Mouse (Mus musculus) ES-E14 (cell line): ENCODE measurements around the gene Tbcb. TPM values are rescaled to one million over a fixed set of nuclear protein-coding genes. Genes with fewer than 3 reads are reported as not detected.
A peak's percentile ranks its signal among the peaks of the same experiment; 100 is the strongest.

Experiments
- DNase-seq: peaks from one replicate; pipeline ENCODE4 v3.0.0-alpha.2; 2013; ENCODE audit warnings: low read depth, low spot score
- H3K27ac ChIP-seq: 2 replicates; pipeline ENCODE4 v1.5.1; 2012; ENCODE audit warnings: low read depth, mild to moderate bottlenecking, low read length, moderate library complexity, mixed read lengths; ENCODE audit not compliant: poor library complexity, insufficient read depth, severe bottlenecking
- H3K36me3 ChIP-seq: 2 replicates; pipeline ENCODE4 v1.6.1; 2012; ENCODE audit warnings: mild to moderate bottlenecking, low read length, moderate library complexity, mixed read lengths; ENCODE audit not compliant: control insufficient read depth, poor library complexity, insufficient read depth, severe bottlenecking
- H3K4me1 ChIP-seq, 2 experiments: fragments of 150-350 bp in 1 of 2; sonication (generic) in 1 of 2; 2 replicates each; pipeline ENCODE4 v1.6.1; 2012; ENCODE audit warnings: low read length in 2 of 2, mild to moderate bottlenecking in 1 of 2, mixed read lengths in 1 of 2; ENCODE audit not compliant: control insufficient read depth in 2 of 2, insufficient read depth in 2 of 2, poor library complexity in 1 of 2
- H3K4me3 ChIP-seq, 2 experiments: fragments of 150-350 bp in 1 of 2; sonication (generic) in 1 of 2; 2 replicates each; pipeline ENCODE4 v1.5.1; 2012; ENCODE audit warnings: low read length in 2 of 2, low read depth in 1 of 2, mild to moderate bottlenecking in 1 of 2, mixed read lengths in 1 of 2; ENCODE audit not compliant: insufficient read depth in 1 of 2, poor library complexity in 1 of 2, severe bottlenecking in 1 of 2
- H3K9ac ChIP-seq: 2 replicates; pipeline ENCODE4 v1.6.1; 2012; ENCODE audit warnings: low read depth, mild to moderate bottlenecking, low read length, mixed read lengths; ENCODE audit not compliant: poor library complexity, insufficient read depth, severe bottlenecking
- H3K9me3 ChIP-seq: fragments of 150-350 bp; sonication (generic); 2 replicates; pipeline ENCODE4 v1.6.1; 2012; ENCODE audit warnings: low read depth, mild to moderate bottlenecking, low read length; ENCODE audit not compliant: control insufficient read depth, insufficient read depth
- CHD2 ChIP-seq: IDR thresholded peaks from 2 replicates; pipeline ENCODE4 v1.6.1; 2014; ENCODE audit warnings: mild to moderate bottlenecking, low read depth, low read length, inconsistent platforms
- HCFC1 ChIP-seq: IDR thresholded peaks from 2 replicates; pipeline ENCODE4 v1.6.1; 2012; ENCODE audit warnings: low read length, inconsistent platforms, borderline replicate concordance; ENCODE audit not compliant: insufficient read depth
- MAFK ChIP-seq: IDR thresholded peaks from 2 replicates; pipeline ENCODE4 v1.6.1; 2014; ENCODE audit warnings: mild to moderate bottlenecking, low read depth, low read length, inconsistent platforms; ENCODE audit not compliant: insufficient read depth
- ZC3H11A ChIP-seq: IDR thresholded peaks from 2 replicates; pipeline ENCODE4 v1.6.1; 2012; ENCODE audit warnings: low read depth, mild to moderate bottlenecking, inconsistent platforms, low read length, borderline replicate concordance
- ZNF384 ChIP-seq: IDR thresholded peaks from 2 replicates; pipeline ENCODE4 v1.6.1; 2012; ENCODE audit warnings: low read depth, low read length, inconsistent platforms
- in situ Hi-C, 2 experiments: fragments of 600-800 bp; cut with MboI; formaldehyde crosslinking; loops; one replicate each; pipeline ENCODE4 v1.15.1; 2025; ENCODE audit warnings: low sequenced_read_pairs in 2 of 2, inconsistent platforms in 1 of 2; ENCODE audit not compliant: unreplicated experiment in 2 of 2
- total RNA-seq: library from RNA; depleted of rRNA; stranded (reverse); fragments of 300-350 nt; gene quantifications from 2 replicates; pipeline ENCODE4 v1.2.3, GENCODE M21; 2012

Tbcb gene
- total RNA-seq, 1 experiment, result 158 TPM

DNA sequence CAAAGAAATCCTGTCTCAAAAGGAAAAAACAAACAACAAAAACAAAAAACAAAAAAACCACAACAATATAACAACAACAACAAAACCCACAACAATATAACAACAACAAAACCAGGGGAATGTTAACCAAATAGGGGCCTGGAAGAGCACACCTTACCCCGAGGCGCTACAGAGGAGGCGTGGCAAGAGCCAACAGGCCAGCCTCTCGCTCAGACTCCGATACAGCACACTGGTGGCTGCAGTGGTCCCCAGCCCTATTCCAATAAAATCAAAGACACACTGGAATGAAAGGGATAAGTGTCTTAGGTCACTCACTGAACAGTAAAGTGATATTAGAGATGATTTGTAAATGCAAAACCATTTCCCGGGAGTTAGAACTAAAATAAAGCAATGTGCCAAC, 47.5 kb upstream of the Tbcb start:
- TF ChIP-seq ZC3H11A (no peak), CHD2 (no peak), MAFK (no peak)
- Histone ChIP-seq H3K9me3 (no peaks in the 10 kb centered on the region), H3K4me3 (peak overlapping the region; percentile 82 to 86), H3K4me1 (peaks cover 2 to 6% of the 10 kb centered on the region in 2 experiments; a peak in 2 of 4 replicates), H3K27ac (no peak overlapping the region; the same call in 1 of the 2 replicates), H3K36me3 (peaks cover 4% of the 10 kb centered on the region), H3K9ac (no peak overlapping the region)
- in situ Hi-C loops, result no loop called here
- DNase-seq, result peak; percentile 86

GRCm38 (mm10) chr7:30278911-30279310, 46.8 kb upstream of the Tbcb start:
- peak overlapping the region; percentile 82 to 86; a peak in 3 of 4 replicates for H3K4me3 ChIP-seq

GRCm38 (mm10) chr7:30274383-30274782, 42.3 kb upstream of the Tbcb start:
- Histone ChIP-seq H3K27ac (no peak overlapping the region), H3K9ac (no peak overlapping the region), H3K4me3 (no peak overlapping the region), H3K4me1 (peaks cover 0 to 4% of the 10 kb centered on the region in 2 experiments; a peak in 1 of 4 replicates), H3K9me3 (no peaks in the 10 kb centered on the region), H3K36me3 (peaks cover 37% of the 10 kb centered on the region)
- TF ChIP-seq HCFC1, result no peak
- no peak for TF ChIP-seq CHD2
- TF ChIP-seq ZNF384, result no peak
- no peak for TF ChIP-seq MAFK
- TF ChIP-seq ZC3H11A, result no peak
- in situ Hi-C loops, result no loop called here
- no peak for DNase-seq

More at GRCm38 (mm10) chr7:30278911-30279310, 46.8 kb upstream of the Tbcb start:
- peak overlapping the region; percentile 20; the same call in 1 of the 2 replicates for H3K27ac ChIP-seq
- H3K4me1 ChIP-seq, result peaks cover 2 to 6% of the 10 kb centered on the region in 2 experiments; a peak in 2 of 4 replicates
- no peaks in the 10 kb centered on the region for H3K9me3 ChIP-seq
- in situ Hi-C loops, result no loop called here
- TF ChIP-seq ZC3H11A (no peak), CHD2 (no peak), HCFC1 (no peak), ZNF384 (no peak), MAFK (no peak)
- DNase-seq, result no peak
- H3K9ac ChIP-seq, result no peak overlapping the region
- H3K36me3 ChIP-seq, result peaks cover 5% of the 10 kb centered on the region

DNA sequence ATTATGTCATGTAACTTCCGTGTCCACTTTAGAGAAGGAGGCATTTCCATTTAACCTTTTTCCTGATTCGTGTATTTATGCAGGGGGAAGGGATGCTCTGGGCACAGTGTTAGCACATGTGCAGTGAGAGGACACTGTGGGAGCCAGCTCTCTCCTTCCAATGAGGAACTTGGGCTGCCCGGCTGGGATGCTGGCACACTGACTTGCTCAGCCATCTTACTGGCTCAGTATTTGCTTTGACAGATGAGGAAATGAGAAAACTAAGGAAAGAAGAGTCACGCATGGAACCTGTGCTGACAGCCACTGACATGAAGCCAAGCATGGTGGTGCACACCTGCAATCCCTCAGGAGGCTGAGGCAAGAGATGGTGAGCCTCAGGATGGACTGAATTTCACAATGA, 37.6 kb upstream of the Tbcb start:
- TF ChIP-seq HCFC1, result no peak
- TF ChIP-seq MAFK, result no peak
- TF ChIP-seq CHD2, result no peak
- Histone ChIP-seq H3K27ac (no peak overlapping the region), H3K9ac (no peak overlapping the region), H3K9me3 (no peaks in the 10 kb centered on the region), H3K4me3 (no peak overlapping the region), H3K36me3 (peaks cover 56% of the 10 kb centered on the region), H3K4me1 (peaks cover 0 to 22% of the 10 kb centered on the region in 2 experiments; a peak in 2 of 4 replicates)
- in situ Hi-C loops, result no loop called here
- no peak for DNase-seq

DNA sequence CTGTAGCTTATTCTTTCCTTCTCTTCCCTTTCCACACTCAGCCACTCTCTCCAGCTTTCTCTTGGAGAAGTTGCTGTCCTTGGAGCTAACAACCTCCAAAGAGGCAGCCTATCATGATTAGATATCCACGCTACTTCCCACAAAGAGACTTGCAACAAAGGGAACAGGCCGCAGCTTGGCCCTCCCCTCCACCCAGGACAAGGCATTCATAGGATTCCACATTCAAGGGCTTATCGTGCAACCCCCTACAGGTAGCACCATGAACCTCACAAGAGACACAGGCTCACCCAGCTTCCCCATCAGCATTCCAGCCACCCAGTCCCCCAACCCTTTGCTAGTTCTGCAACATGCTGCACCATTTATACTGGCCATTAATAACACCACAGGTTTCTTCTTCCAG, 34.7 kb upstream of the Tbcb start:
- H3K27ac ChIP-seq, result peak overlapping the region; percentile 71
- TF ChIP-seq MAFK, result no peak
- no peak for TF ChIP-seq ZC3H11A
- no peak for TF ChIP-seq HCFC1
- TF ChIP-seq ZNF384, result no peak
- TF ChIP-seq CHD2, result no peak

More for the DNA sequence above, 34.7 kb upstream of the Tbcb start:
- H3K4me3 ChIP-seq, result no peak overlapping the region
- no peaks in the 10 kb centered on the region for H3K9me3 ChIP-seq
- peak overlapping the region; percentile 18; the same call in 1 of the 2 replicates for H3K9ac ChIP-seq
- peaks cover 0 to 22% of the 10 kb centered on the region in 2 experiments; a peak in 2 of 4 replicates for H3K4me1 ChIP-seq
- peak; percentile 51 for DNase-seq
- peaks cover 58% of the 10 kb centered on the region for H3K36me3 ChIP-seq
- in situ Hi-C loops, result no loop called here
